Mouse (Mus musculus) kidney, postnatal 36 days (tissue): Measurements from ENCODE around the gene Olfr20.
"Not testable (repeated sequence)": the region's sequence is repeated elsewhere in the genome, so short reads cannot be mapped to it uniquely, and the experiment has no call there.

Experiments used
- DNase-seq, 2 experiments: peaks; one replicate each; pipeline ENCODE4 v3.0.0; 2021 to 2022; ENCODE audit warnings: mixed read lengths in 2 of 2

The Olfr20 gene

DNA sequence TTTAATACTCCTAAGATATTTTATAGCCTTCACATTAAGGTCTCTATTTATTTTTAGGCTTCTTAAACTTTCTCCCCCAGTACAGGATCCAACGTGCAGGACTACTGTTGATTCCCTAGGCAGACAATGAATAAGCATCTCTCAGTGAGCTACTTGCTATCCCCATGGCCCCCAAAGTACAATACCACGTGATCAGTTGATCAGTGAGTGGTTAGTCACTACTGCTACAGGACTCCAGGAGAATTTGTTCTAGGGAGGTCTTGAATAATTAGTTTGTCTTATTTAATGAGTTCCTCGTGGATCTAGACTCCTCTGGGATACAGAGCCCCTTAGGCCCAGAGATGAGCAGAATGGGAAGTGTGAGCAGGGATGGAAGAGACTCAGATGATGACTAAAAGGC, at the start of gene Olfr20:
Olfr20 (plus strand) TSS at position 301 of the 400 bp plus-strand sequence.
- no peak for DNase-seq

DNA sequence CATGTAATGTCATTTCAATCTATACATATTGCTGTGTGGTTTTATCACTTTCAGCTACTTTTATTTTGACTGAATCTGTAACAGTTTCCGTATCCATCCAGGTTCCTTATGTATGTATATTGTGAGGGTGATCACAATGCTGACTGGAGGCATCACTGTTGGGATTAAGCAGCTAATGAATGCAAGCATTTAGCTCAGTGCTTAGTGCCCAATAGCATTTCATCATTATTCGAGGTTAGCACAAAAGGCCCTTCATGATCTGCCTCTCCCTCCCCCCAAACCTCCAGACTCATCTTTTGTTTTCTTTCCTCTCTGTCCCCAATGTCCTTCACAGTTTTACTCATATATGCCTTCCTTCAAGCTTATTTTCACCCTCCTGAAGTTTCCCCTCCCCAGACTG, 47.5 kb upstream of the Olfr20 start:
- no peak for DNase-seq

DNA sequence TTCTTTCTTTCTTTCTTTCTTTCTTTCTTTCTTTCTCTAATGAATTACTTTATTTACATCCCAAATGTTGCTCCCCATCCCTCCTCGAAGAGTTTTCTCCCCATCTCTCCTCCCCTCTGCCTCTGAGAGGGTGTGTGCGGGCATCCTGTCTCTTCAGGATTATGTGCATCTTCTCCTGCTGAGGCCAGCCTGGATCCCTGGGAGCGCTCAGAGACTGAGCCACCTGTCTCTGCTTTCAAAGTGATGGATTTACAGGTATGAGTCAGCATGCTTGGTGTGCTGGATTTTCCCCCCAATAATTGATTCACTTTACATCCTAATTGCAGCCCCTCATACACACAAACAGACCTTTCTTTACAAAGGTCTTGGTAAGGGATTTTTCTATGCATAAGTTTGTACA, 34.6 kb upstream of the Olfr20 start:
- no peak for DNase-seq

DNA sequence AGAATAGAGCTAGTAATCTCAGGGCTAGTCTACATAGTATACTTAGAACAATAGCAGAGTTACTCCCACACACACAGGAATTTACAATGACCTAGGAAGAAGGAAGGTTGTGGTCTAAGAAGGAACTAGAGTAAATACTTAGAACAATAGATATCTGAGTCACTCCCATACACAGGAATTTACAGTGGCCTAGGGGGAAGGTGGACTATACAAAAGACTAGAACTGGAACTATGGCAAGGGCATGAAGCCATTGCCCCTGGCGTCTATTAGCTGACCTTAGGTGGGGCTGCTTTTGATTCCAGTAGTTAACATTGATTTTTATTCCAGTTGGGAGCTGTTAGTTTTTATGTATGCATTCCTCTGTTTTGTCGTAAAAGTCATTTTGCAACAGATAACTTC, 32.0 kb upstream of the Olfr20 start:
- DNase-seq: not testable (repeated sequence)

DNA sequence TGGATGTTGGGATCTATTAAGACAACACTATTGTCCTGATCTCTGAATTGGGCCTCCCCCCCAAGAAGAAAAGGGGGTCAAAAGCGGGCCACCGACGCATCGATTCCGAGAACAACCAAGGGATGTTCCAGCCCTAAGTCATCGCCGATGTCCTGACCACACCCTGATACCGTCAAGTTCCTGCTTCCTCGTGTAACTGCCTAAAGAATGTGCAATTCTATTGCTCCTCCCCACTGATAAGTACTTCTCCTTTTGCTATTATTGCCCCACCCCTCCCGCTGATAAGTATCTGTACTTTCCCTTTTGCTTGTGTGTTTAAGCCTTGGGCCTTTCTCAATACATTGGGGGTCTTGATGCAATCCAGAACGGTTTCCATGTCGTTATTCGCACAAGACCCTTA, 29.5 kb upstream of the Olfr20 start:
- DNase-seq: not testable (repeated sequence)

DNA sequence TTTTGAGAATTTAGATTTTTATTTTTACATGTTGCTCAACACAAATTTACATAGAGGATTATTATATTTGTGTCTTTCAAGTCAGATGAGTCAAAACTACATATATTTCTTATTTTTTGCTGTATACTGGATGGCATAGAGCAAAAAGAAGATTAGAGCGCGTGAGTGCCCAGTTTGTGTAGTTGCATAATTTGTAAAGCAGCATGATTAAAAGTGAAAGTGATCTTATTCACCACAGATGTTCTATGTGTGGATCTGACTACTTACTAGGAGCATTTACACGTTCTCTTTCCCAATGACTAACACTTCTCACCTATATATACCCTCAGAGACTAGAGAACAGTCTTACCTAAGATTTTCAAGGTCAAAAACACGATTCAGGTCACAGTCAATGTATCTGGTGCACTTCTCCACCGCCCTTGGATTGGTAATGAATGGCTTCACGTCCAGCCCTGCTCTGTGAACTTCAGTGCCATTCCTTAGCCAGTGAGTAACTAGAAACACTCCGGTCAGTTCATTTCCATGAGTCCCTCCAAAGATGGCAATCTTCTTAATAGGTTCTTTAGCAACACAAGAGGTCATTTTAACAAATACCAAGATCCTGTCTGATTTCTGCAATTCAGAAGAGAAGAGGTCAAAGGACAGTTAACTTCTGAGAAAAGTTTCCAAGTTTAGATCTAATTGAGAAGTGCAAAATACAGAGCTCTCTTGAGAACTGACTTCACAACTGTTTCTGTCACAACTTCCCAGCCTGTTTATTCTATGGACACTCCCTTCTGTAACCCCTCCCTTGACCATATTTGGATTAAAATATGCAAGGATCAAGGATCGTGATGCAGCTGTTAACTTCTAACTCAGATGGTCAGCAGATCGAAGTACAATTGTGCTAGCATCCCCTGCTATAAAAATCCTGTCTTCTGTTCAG, 26.4 kb upstream of the Olfr20 start:
- peak; percentile 36 to 77 for DNase-seq

DNA sequence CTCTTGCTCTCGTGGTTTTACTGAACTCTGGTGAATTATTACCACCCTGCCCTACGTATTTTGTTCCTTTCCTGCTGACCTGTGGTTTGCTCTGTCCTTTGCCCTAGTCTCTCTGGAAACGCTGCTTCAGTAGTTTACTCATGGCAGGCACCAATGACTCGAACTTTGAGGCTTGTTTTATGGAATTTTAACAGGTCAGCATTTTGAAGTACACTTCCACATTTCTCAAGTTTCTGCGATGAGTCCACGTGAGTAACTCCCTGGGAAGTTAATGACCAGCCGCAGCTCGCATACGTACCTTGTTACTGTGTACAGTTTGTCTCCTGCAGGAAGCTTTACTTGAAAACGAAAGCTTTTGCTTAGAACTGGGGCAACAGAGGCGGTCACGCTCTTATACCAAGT, 24.1 kb upstream of the Olfr20 start:
- peak; percentile 75 to 90 for DNase-seq

DNA sequence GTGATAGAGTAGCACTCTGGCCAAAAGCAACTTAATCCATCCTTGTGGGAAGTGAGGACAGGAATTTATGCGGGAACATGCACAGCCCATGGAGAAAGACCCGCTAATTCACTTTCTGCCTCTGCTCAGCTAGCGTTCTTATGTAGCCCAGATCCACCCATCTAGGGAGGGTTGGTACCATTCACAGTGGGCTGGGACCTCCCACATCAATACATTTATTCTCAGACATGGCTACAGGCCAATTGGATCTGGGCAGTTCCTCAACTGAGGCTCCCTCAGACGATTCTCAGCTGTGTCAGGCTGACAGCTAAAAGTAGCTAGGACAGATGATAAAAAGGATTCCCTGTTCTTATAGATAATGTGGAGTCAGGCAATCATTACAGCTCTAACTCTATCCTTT, 23.2 kb upstream of the Olfr20 start:
- DNase-seq: no peak

DNA sequence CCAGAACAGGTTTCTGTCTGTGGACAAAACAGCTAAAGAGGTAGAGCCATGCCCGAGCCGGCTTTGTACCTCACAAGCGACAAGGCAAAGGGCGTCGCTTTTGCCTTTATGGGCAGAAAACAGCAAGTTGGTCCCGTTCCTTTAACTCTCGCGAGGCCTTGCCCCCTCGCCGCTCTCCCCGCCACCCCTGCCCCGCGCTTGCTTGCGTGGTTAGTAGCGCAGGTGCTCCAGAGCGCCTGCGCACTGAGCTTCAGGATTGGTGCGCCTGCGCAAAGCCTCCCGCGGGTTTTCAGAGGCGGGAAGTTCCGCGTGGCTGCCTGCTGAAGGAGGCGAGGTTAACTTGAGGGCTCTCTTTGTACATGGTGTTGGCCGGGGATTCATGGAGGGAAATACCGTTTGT, 21.1 kb upstream of the Olfr20 start, which contains the start of the genes Aspa, Gm49340 and Spata22:
Aspa (minus strand) TSS at position 155 of the 400 bp plus-strand sequence.
Gm49340 (plus strand) TSS at position 300 of the 400 bp plus-strand sequence.
Spata22 (plus strand) TSS at position 300 of the 400 bp plus-strand sequence.
- no peak for DNase-seq

DNA sequence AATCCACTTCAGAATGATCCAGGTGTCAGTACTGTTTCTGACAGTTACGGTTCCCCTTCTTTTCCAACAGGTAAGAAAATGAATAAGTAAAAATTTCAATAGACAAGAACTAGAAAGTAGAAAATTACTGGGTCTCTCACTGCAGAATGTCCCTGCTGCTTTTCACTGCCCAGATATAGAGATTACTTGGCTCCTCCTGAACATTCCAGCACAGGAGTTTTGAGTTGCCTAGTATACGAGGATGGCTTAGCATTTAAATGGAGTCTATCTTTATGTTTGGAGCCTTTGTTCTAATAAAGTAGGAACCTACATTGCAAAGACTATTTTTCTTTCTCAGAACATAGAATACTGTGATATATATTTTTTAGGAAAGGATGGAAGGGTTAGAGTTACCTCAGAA, 17.2 kb upstream of the Olfr20 start:
- no peak for DNase-seq

DNA sequence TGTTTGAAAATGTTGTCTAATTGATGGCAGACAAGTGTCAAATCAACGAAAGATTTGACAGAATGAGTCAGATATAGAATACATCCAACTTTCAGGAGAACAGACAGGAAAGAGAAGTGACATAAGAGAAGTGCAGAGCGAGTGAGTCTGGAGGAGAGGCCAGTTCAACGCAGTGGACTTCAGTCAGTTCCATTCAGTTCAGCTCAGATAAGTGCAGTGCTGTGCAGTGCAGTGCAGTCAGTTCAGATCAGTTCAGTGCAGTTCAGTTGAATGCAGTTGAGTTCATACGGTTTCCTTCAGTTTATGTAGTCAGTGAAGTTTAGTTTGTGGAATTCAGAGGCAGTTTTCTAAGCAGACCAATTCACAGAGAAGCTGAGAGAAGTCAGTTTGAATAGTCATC, 13.7 kb upstream of the Olfr20 start:
- DNase-seq: no peak

DNA sequence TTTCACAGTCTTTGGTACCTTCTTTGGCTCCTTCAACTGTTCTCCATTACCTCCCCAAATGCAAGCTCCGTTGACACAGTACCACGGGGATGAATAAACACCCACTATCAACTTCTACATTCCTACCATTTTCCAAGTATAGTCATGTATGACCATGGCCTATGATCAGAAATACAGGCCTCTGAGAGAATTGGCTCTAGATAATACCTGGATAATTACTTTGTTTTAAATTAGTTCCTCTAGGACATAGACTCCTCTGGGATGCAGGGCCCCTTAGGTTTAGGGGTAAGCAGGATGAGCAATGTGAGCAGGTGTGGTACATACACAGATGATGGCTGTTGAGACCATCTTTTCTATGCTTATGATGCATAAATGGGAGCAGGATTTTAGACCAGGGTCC, 20.4 kb downstream of the Olfr20 start, which contains the start of gene Olfr376:
Olfr376 (plus strand) TSS at position 301 of the 400 bp plus-strand sequence.
- DNase-seq: no peak

DNA sequence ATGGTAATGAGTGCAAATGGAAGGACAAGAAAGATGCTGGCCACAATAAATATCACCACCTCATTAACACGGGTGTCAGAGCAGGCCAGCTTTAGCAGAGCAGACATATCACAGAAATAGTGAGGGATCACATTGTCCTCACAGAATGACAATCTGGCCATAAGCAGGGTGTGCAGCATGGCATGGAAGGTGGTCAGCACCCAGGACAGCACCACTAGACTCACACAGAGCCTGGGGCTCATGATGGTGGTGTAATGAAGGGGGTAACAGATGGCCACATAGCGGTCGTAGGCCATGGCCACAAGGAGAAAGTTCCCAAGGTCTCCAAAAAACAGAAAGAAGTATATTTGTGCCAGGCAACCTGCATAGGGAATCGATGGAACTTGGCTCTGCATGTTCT, 44.8 kb downstream of the Olfr20 start:
- peak in 1 of 2 experiments; percentile 11 for DNase-seq

DNA sequence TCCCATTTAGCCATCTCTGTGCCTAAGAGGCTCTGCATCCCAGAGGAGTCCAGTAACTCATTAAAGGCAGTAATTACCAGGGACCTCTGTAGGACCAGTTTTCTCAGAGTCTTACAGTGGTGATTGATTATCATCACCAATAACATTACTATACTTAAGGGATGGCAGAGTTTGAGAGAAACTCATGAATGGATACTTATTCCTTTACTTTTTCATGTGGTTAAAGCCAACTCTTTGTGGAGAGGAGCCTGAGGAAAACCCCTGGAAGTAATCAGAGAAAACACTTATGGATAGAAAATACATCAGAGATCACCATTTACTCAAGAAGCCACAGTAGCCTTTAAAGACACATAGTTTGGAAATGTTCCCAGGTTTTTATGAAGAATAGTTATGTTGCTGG, 48.9 kb downstream of the Olfr20 start, which contains the start of gene Olfr1:
Olfr1 (minus strand) TSS at position 101 of the 400 bp plus-strand sequence.
- no peak for DNase-seq
